Mouse (Mus musculus) embryonic fibroblast, embryonic 13.5 days (primary cell): ENCODE data around the gene Sh3bp1.
A peak's percentile ranks its signal among the peaks of the same experiment; 100 is the strongest.

Source experiments
- CTCF ChIP-seq: IDR thresholded peaks from 2 replicates; pipeline ENCODE4 v1.5.1; 2011; ENCODE audit warnings: mild to moderate bottlenecking, control low read depth, low read length, moderate library complexity, borderline replicate concordance; ENCODE audit not compliant: insufficient read depth
- POLR2A ChIP-seq: IDR thresholded peaks from 2 replicates; pipeline ENCODE4 v1.6.1; 2011; ENCODE audit warnings: low read depth, mild to moderate bottlenecking, control low read depth, low read length, moderate library complexity

GRCm38 (mm10) chr15:78913632-78914090 lies 14.1 kb downstream of the Sh3bp1 start, which contains the start of gene Pdxp:
- TF ChIP-seq CTCF (no peak), POLR2A (peak; percentile 65)
